Mouse (Mus musculus) C3H10T1/2 (cell line): ENCODE measurements around the gene Fbxw17. TPM values are rescaled to one million over a fixed set of nuclear protein-coding genes. Genes with fewer than 3 reads are reported as not detected.

Experiments used
- polyA plus RNA-seq, 2 experiments: library from polyadenylated mRNA; unstranded; fragments of >200 nt; fragmentation: generic; extraction: Trizol; gene quantifications; one replicate each; pipeline ENCODE4 v1.2.1; 2012; ENCODE audit warnings: missing spikeins in 2 of 2

The Fbxw17 gene
- 10 to 100 TPM; 11.5 to 31.3 TPM for polyA plus RNA-seq

GRCm38 (mm10) chr13:50417389-50418183 is at the start of gene Fbxw17:
Gene Fbxw17, plus strand, starts transcription at chr13:50417864.

GRCm38 (mm10) chr13:50443812-50444211 is 26.1 kb downstream of the Fbxw17 start, which contains the start of gene Gm47429:
Gene Gm47429, minus strand, starts transcription at chr13:50443912.

GRCm38 (mm10) chr13:50467007-50467406 is 49.3 kb downstream of the Fbxw17 start, which contains the start of gene Nutm2:
Gene Nutm2, plus strand, starts transcription at chr13:50467307.

Other genes starting within 250 kb of the Fbxw17 start
- not detected for gene Gm906, start 167.6 kb upstream of the Fbxw17 start, polyA plus RNA-seq
- not detected for gene Gm47429, start 26.0 kb downstream of the Fbxw17 start, polyA plus RNA-seq
- gene Nutm2, start 49.4 kb downstream of the Fbxw17 start, polyA plus RNA-seq: not detected
- under 1 TPM in 1 of 2 experiments, not detected in 1; 0.11 TPM for gene Gm904, start 225.4 kb downstream of the Fbxw17 start, polyA plus RNA-seq